Mouse (Mus musculus) C2C12 (cell line): Measurements from ENCODE around the gene Cpvl. TPM values are rescaled to one million over a fixed set of nuclear protein-coding genes. Genes with fewer than 3 reads are reported as not detected.

Experiments used
- H3K27me3 ChIP-seq: one replicate; pipeline ENCODE4 v1.6.1; 2011; ENCODE audit not compliant: control insufficient read depth, insufficient read depth, insufficient read length
- H3K36me3 ChIP-seq: one replicate; pipeline ENCODE4 v1.6.1; 2011; ENCODE audit not compliant: control insufficient read depth, insufficient read depth
- H3K4me3 ChIP-seq: one replicate; pipeline ENCODE4 v1.5.1; 2011; ENCODE audit warnings: mild to moderate bottlenecking, control low read depth; ENCODE audit not compliant: poor library complexity, insufficient read depth, severe bottlenecking
- H3K79me2 ChIP-seq: one replicate; pipeline ENCODE4 v1.6.1; 2011; ENCODE audit not compliant: control insufficient read depth, insufficient read depth
- H3K79me3 ChIP-seq: one replicate; pipeline ENCODE4 v1.6.1; 2011; ENCODE audit warnings: low read depth, control low read depth
- H3ac ChIP-seq: one replicate; pipeline ENCODE3; 2011; ENCODE audit warnings: low read depth; ENCODE audit not compliant: control insufficient read depth, insufficient read length
- CEBPB ChIP-seq: IDR thresholded peaks from one replicate; pipeline ENCODE4 v1.6.1; 2011; ENCODE audit warnings: low read depth, mild to moderate bottlenecking, control low read depth, moderate library complexity
- CTCF ChIP-seq: IDR thresholded peaks from one replicate; pipeline ENCODE4 v1.5.1; 2011; ENCODE audit not compliant: control insufficient read depth, insufficient read depth, insufficient read length
- FOSL1 ChIP-seq: IDR thresholded peaks from one replicate; pipeline ENCODE4 v1.8.0; 2011; ENCODE audit warnings: mild to moderate bottlenecking, low read length; ENCODE audit not compliant: poor library complexity, insufficient read depth, severe bottlenecking
- MAX ChIP-seq: IDR thresholded peaks from one replicate; pipeline ENCODE4 v1.6.1; 2011; ENCODE audit warnings: mild to moderate bottlenecking, control low read depth
- MYOD1 ChIP-seq: IDR thresholded peaks from one replicate; pipeline ENCODE4 v1.6.1; 2011; ENCODE audit warnings: low read depth; ENCODE audit not compliant: control insufficient read depth, insufficient read length
- MYOG ChIP-seq: IDR thresholded peaks from one replicate; pipeline ENCODE4 v1.6.1; 2011; ENCODE audit not compliant: control insufficient read depth, insufficient read length; ENCODE audit errors: extremely low read depth
- USF1 ChIP-seq: IDR thresholded peaks from one replicate; pipeline ENCODE4 v1.6.1; 2011; ENCODE audit warnings: low read depth, mild to moderate bottlenecking, control low read depth, moderate library complexity
- long read RNA-seq, 2 experiments: library from polyadenylated mRNA; unstranded; transcript quantifications; one replicate each; pipeline ENCODE4 v2.0.0; 2019 to 2020
- polyA plus RNA-seq: library from polyadenylated mRNA; unstranded; fragments of >200 nt; fragmentation: generic; extraction: Trizol; gene quantifications from one replicate; pipeline ENCODE4 v1.2.1, GENCODE M21; 2012; ENCODE audit warnings: missing spikeins

Gene Cpvl
- not detected for polyA plus RNA-seq
- long read RNA-seq, experiment 1 = 0 reads
- long read RNA-seq, experiment 2 = 0 reads

DNA sequence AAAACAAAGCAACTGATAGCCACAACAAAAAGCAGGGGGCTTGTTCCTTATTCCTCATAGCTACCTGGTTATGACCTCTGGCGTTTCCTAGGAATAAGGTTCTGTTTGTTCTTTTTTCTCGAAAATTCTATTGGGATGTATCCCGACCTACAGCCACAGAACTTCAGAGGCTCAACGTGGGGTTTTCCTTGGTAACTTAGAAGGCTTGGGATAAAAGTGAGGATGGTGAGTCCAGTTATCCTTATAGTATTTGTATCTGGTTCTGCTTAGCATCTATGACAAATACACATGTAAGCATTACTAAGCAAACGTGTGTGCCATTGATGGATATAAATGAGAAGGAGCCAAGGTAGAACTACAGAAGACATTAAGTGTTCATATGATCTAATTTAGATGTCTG lies at the start of gene Cpvl:
Gene Cpvl (minus strand): TSS at position 101 of the 400 bp plus-strand sequence.
- no peak for TF ChIP-seq CTCF
- no peak for TF ChIP-seq MAX
- no peak for TF ChIP-seq FOSL1
- no peak for TF ChIP-seq USF1
- TF ChIP-seq MYOD1 = no peak
- no peak for TF ChIP-seq MYOG
- TF ChIP-seq CEBPB = no peak
- Histone ChIP-seq H3K27me3 (no peaks in the 10 kb centered on the region), H3K79me2 (no peaks in the 10 kb centered on the region), H3K79me3 (no peaks in the 10 kb centered on the region), H3K4me3 (no peak within 1 kb of the TSS), H3K36me3 (no peaks in the 10 kb centered on the region), H3ac (no peak within 1 kb of the TSS)

DNA sequence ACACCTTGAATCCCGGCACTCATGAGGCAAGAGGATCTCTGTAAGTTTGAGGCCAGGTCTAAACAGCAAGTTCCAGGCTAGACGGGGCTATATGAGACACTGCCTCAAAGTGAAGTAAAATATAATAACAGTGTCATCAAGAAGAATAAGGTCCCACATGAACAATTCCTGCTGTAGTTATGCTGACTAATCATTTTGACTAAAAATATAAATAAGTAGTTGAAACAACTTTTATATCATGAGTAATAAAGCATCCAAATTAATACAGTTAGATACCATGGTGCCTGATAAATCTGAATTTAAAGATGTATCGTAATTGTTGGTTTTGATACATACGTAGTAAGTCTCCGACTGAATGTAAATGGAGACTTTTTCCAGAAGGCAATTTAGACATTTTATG lies 45.4 kb upstream of the Cpvl start:
- Histone ChIP-seq H3K27me3 (no peaks in the 10 kb centered on the region), H3ac (no peak overlapping the region), H3K4me3 (no peak overlapping the region), H3K79me3 (no peaks in the 10 kb centered on the region), H3K36me3 (no peaks in the 10 kb centered on the region), H3K79me2 (no peaks in the 10 kb centered on the region)
- TF ChIP-seq MYOG = no peak
- no peak for TF ChIP-seq MYOD1
- no peak for TF ChIP-seq CEBPB
- TF ChIP-seq FOSL1 = no peak
- TF ChIP-seq MAX = no peak
- no peak for TF ChIP-seq USF1
- no peak for TF ChIP-seq CTCF

DNA sequence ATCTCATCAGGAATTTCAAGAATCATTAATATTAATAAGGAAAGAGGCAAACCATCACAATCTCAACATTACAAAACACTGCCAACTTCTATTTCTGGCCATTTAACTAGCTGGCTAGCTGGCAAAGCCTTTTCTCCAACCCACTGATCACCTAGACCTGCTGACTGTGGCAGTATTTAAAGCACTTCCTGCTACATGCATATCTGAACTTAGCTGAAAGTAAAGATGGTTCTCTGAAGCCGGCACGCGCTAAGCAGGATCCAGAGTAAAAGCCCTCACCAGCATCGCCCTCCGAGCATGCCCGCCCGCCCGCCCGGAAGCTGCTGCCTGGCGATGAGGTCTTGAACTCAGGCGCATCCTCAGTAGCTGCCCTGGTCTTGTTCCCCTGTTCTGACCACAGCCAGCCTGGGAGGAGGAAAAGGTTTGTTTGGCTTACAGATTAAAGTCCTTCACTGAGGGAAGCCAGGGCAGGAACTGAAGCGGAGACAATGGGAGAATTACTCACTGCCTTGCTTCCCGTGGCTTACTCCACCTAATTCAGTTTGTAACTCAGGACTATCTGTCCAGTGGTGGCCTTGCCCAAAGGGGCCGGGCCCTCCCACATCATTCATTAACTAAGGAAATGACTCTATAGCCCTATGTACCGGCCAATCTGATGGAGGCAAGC lies 42.8 kb upstream of the Cpvl start:
- Histone ChIP-seq H3K4me3 (no peak overlapping the region), H3K27me3 (no peaks in the 10 kb centered on the region), H3ac (no peak overlapping the region), H3K36me3 (no peaks in the 10 kb centered on the region), H3K79me2 (no peaks in the 10 kb centered on the region), H3K79me3 (no peaks in the 10 kb centered on the region)
- TF ChIP-seq MAX (no peak), MYOG (no peak), CEBPB (no peak), USF1 (no peak), FOSL1 (no peak), MYOD1 (no peak), CTCF (no peak)

DNA sequence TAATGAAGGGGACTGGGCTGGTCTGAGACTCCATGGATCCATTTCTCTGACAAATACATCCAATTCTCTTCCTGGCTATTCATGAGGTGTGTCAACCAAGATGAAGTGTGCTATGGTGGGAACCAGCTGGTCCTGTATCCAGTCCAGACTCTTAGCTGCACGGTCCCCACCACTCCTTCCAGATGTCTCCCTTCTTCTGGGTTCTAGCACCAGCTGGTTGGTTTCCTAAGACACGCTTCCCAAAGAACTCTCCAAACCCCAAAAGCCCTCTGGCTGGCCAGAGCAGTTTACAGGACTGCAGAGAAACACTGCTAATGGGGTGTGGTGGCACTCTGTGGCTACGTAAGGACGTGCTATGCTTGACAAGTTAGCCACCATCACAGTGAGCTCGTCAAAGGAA lies 40.4 kb upstream of the Cpvl start:
- no peak overlapping the region for H3ac ChIP-seq
- H3K27me3 ChIP-seq = no peaks in the 10 kb centered on the region
- no peaks in the 10 kb centered on the region for H3K79me2 ChIP-seq
- H3K4me3 ChIP-seq = no peak overlapping the region
- TF ChIP-seq FOSL1 = no peak
- no peak for TF ChIP-seq MAX
- no peak for TF ChIP-seq USF1
- no peak for TF ChIP-seq CTCF
- no peak for TF ChIP-seq MYOG
- no peak for TF ChIP-seq MYOD1
- no peaks in the 10 kb centered on the region for H3K79me3 ChIP-seq
- H3K36me3 ChIP-seq = no peaks in the 10 kb centered on the region

DNA sequence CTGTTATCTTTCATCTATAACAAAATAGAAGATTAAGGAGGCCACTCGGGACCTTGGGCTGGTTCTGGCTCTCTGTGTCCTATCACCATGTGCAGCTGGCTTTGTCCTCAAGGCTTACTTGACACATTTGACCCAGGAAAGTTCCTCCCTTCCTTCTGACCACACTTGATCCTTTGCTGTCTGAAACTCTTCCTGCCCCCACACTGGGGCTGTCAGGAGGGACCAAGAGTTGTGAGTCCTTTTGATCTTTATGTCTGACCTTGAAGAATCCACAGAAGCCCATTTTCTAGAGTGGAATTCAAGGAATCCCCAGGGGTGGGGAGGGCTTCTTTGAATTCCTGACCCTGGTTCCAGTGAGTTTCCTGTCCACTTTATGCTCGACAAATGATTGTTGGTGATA lies 39.6 kb upstream of the Cpvl start:
- no peak overlapping the region for H3ac ChIP-seq
- H3K36me3 ChIP-seq = no peaks in the 10 kb centered on the region
- H3K79me2 ChIP-seq = no peaks in the 10 kb centered on the region
- no peak overlapping the region for H3K4me3 ChIP-seq
- TF ChIP-seq USF1 = no peak
- TF ChIP-seq CEBPB = no peak
- no peak for TF ChIP-seq MAX
- no peak for TF ChIP-seq MYOD1
- no peaks in the 10 kb centered on the region for H3K79me3 ChIP-seq
- H3K27me3 ChIP-seq = no peaks in the 10 kb centered on the region

DNA sequence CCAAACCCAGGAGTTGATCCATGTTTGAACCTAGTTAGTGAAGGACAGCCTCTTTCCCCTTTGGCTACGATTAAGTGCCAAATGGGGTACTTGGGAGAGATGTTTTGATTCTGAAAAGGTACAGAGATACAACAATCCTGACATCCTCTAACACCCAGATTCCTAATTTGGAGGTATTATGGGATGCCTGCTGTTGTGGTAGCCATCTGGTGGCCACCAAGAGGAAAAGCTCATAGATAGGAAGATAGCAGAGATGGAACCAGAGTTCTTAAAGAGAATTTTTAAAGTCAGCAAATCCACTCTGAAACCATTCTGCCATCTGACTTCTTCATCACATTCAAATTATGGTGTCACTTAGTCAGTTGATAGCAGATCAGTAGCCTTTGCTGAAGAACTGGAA lies 33.7 kb upstream of the Cpvl start:
- no peaks in the 10 kb centered on the region for H3K36me3 ChIP-seq
- H3ac ChIP-seq = no peak overlapping the region
- TF ChIP-seq CTCF = no peak
- H3K79me3 ChIP-seq = no peaks in the 10 kb centered on the region
- no peak overlapping the region for H3K4me3 ChIP-seq
- no peaks in the 10 kb centered on the region for H3K27me3 ChIP-seq
- no peaks in the 10 kb centered on the region for H3K79me2 ChIP-seq
